Mouse (Mus musculus) heart, postnatal 0 days (tissue): Measurements from ENCODE around the gene Ms4a15. TPM values are rescaled to one million over a fixed set of nuclear protein-coding genes. Genes with fewer than 3 reads are reported as not detected.

ENCODE experiments used
- ATAC-seq: fragments of 200-750 bp; cut with Nextera tagmentation; 2 replicates; pipeline ENCODE4 v1.8.0; 2017; ENCODE audit warnings: low read depth, moderate number of reproducible peaks, moderate library complexity; ENCODE audit not compliant: insufficient read depth
- DNase-seq: peaks from one replicate; pipeline ENCODE4 v3.0.0-alpha.2; 2016; ENCODE audit warnings: low spot score
- H3K27ac ChIP-seq: fragments of 300-500 bp; sonication (generic); 2 replicates; pipeline ENCODE4 v1.5.1; 2014; ENCODE audit warnings: low read depth, mild to moderate bottlenecking
- H3K27me3 ChIP-seq: fragments of 300-500 bp; sonication (generic); 2 replicates; pipeline ENCODE4 v1.6.1; 2014; ENCODE audit warnings: low read length, mixed read lengths; ENCODE audit not compliant: control insufficient read depth, insufficient read depth
- H3K36me3 ChIP-seq: fragments of 300-500 bp; sonication (generic); replicated peaks from 2 replicates; pipeline ENCODE4 v1.6.1; 2014; ENCODE audit warnings: low read length, mixed read lengths; ENCODE audit not compliant: control insufficient read depth, insufficient read depth
- H3K4me1 ChIP-seq: fragments of 300-500 bp; sonication (generic); 2 replicates; pipeline ENCODE4 v1.6.1; 2014; ENCODE audit warnings: antibody characterized with exemption; ENCODE audit not compliant: control insufficient read depth, insufficient read depth
- H3K4me2 ChIP-seq: fragments of 300-500 bp; sonication (generic); 2 replicates; pipeline ENCODE4 v1.6.1; 2014; ENCODE audit warnings: low read depth, mild to moderate bottlenecking, low read length, moderate library complexity
- H3K4me3 ChIP-seq: fragments of 300-500 bp; sonication (generic); 2 replicates; pipeline ENCODE4 v1.5.1; 2014; ENCODE audit warnings: low read depth, low read length
- H3K9ac ChIP-seq: fragments of 300-500 bp; sonication (generic); replicated peaks from 2 replicates; pipeline ENCODE4 v1.6.1; 2014; ENCODE audit warnings: low read depth, low read length, mixed read lengths
- H3K9me3 ChIP-seq: fragments of 300-500 bp; sonication (generic); replicated peaks from 2 replicates; pipeline ENCODE4 v1.6.1; 2016; ENCODE audit warnings: low read length; ENCODE audit not compliant: control insufficient read depth
- CTCF ChIP-seq: IDR thresholded peaks from 2 replicates; pipeline ENCODE4 v1.5.1; 2016; ENCODE audit warnings: antibody characterized with exemption, control low read depth, low read depth
- EP300 ChIP-seq: IDR thresholded peaks from 2 replicates; pipeline ENCODE4 v1.6.1; 2016; ENCODE audit warnings: antibody characterized with exemption, low read depth
- WGBS: fragments of 180-500 bp; shearing (Covaris S2); extraction: QIAGEN DNeasy Blood & Tissue Kit; methylation state at CpG from one replicate; pipeline ENCODE4 v1.1.7; 2014; 5-methylcytosine and 5-hydroxymethylcytosine counted together
- polyA plus RNA-seq: library from polyadenylated mRNA; unstranded; fragments of >200 nt; fragmentation: Nextera tagmentation; extraction: Ambion mirVana; gene quantifications from 2 replicates; pipeline ENCODE4 v1.2.1, GENCODE M21; 2015
- total RNA-seq: library from RNA; depleted of rRNA; stranded (reverse); fragments of >200 nt; gene quantifications from 2 replicates; pipeline ENCODE4 v1.2.3, GENCODE M21; 2014; ENCODE audit warnings: low replicate concordance

Gene Ms4a15
- total and polyA plus RNA-seq, 2 experiments from 2014 or later, result not detected

- H3K27me3 ChIP-seq, result no peaks in the 10 kb centered on the region
- no peak overlapping the region for H3K27ac ChIP-seq
- no peak overlapping the region for H3K4me3 ChIP-seq
- no peak overlapping the region for H3K4me2 ChIP-seq
- H3K9ac ChIP-seq, result no peak overlapping the region
- 43% methylated on average over 12 of the region's 12 CpGs for WGBS
- no peak for ATAC-seq
- DNase-seq, result no peak
- H3K36me3 ChIP-seq, result no peaks in the 10 kb centered on the region
- TF ChIP-seq EP300 (no peak), CTCF (no peak)
- H3K4me1 ChIP-seq, result no peaks in the 10 kb centered on the region
- no peaks in the 10 kb centered on the region for H3K9me3 ChIP-seq
Measured at GRCm38 (mm10) chr19:10959978-10960346, 33.1 kb downstream of the Ms4a15 start.

GRCm38 (mm10) chr19:10959085-10959977 lies 33.7 kb downstream of the Ms4a15 start:
- no peaks in the 10 kb centered on the region for H3K27me3 ChIP-seq
- DNase-seq, result peak; percentile 74
- no peak overlapping the region for H3K27ac ChIP-seq
- H3K4me1 ChIP-seq, result no peaks in the 10 kb centered on the region
- no peaks in the 10 kb centered on the region for H3K36me3 ChIP-seq
- 29% methylated on average over 11 of the region's 11 CpGs for WGBS
- H3K9ac ChIP-seq, result no peak overlapping the region
- no peak overlapping the region for H3K4me3 ChIP-seq
- ATAC-seq, result peak; percentile 68
- H3K9me3 ChIP-seq, result no peaks in the 10 kb centered on the region
- no peak overlapping the region for H3K4me2 ChIP-seq
- TF ChIP-seq CTCF (peak; percentile 86), EP300 (no peak)

- H3K27ac ChIP-seq, result peak overlapping the region; percentile 63
- peak; percentile 50 for DNase-seq
- ATAC-seq, result peak; percentile 40
- H3K9me3 ChIP-seq, result no peaks in the 10 kb centered on the region
- 25% methylated on average over 11 of the region's 11 CpGs for WGBS
- peaks cover 24% of the 10 kb centered on the region for H3K4me1 ChIP-seq
- peak overlapping the region; percentile 24 for H3K4me2 ChIP-seq
- H3K27me3 ChIP-seq, result no peaks in the 10 kb centered on the region
- no peaks in the 10 kb centered on the region for H3K36me3 ChIP-seq
- H3K4me3 ChIP-seq, result no peak overlapping the region
- no peak for TF ChIP-seq EP300
- TF ChIP-seq CTCF, result no peak
- H3K9ac ChIP-seq, result no peak overlapping the region
Measured at GRCm38 (mm10) chr19:10952021-10952939, 40.8 kb downstream of the Ms4a15 start.

GRCm38 (mm10) chr19:10949558-10949957 lies 43.5 kb downstream of the Ms4a15 start:
- H3K4me1 ChIP-seq, result peaks cover 29% of the 10 kb centered on the region
- H3K9ac ChIP-seq, result peak overlapping the region; percentile 57

GRCm38 (mm10) chr19:10949112-10949511 lies 43.9 kb downstream of the Ms4a15 start, which contains the start of gene Ccdc86:
Ccdc86 (minus strand) TSS chr19:10949266.
- under 1% methylated on average over 30 of the region's 30 CpGs for WGBS
- TF ChIP-seq EP300 (peak; percentile 58; the same call in 1 of the 2 replicates), CTCF (no peak)
- Histone ChIP-seq H3K4me2 (peak within 1 kb of the TSS; percentile 98), H3K9me3 (no peaks in the 10 kb centered on the region), H3K4me1 (peaks cover 29% of the 10 kb centered on the region), H3K9ac (peak within 1 kb of the TSS; percentile 82), H3K4me3 (peak within 1 kb of the TSS; percentile 76), H3K27ac (peak within 1 kb of the TSS; percentile 68), H3K27me3 (no peaks in the 10 kb centered on the region), H3K36me3 (peaks cover 17% of the 10 kb centered on the region)
- ATAC-seq (peak; percentile 96), DNase-seq (peak; percentile 99)

More at GRCm38 (mm10) chr19:10949558-10949957, 43.5 kb downstream of the Ms4a15 start:
- DNase-seq (no peak), ATAC-seq (no peak)
- Histone ChIP-seq H3K9me3 (no peaks in the 10 kb centered on the region), H3K4me3 (peak overlapping the region; percentile 76), H3K36me3 (peaks cover 13% of the 10 kb centered on the region), H3K27me3 (no peaks in the 10 kb centered on the region), H3K27ac (peak overlapping the region; percentile 68), H3K4me2 (peak overlapping the region; percentile 98)
- TF ChIP-seq CTCF (no peak), EP300 (no peak)
- 25% methylated on average over 9 of the region's 9 CpGs for WGBS
